Mouse (Mus musculus): ENCODE results near the gene Hspg2. TPM values are rescaled to one million over a fixed set of nuclear protein-coding genes. Genes with fewer than 3 reads are reported as not detected.
A peak's percentile ranks its signal among the peaks of the same experiment; 100 is the strongest.

The Hspg2 gene
- total RNA-seq, 2 experiments from 2014 or later = 53.7 to 61.6 TPM

DNA sequence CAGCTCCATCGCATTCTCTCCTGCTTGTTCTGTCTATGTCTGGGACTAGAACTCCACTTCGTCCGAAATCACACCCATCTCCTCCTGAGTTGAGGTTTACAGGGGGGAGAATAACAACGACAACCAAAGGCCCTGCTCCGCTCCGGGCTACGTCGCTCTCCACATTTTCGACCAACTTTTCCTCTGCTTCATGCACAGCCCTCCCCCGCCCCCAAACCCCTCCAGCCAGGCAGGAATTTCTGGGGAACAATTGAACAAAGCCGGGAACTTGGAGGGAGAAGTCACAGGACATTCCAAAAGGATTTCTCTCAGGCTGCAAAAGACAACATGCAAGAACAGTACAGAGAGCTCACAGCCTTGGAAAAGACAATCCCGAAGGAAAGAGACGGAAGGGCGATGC, 7.9 kb upstream of the Hspg2 start:
- DNase-seq (ENCODE audit: low spot score) = no peak

GRCm38 (mm10) chr4:137461217-137461616, 7.4 kb upstream of the Hspg2 start:
- DNase-seq (ENCODE audit: low spot score) = no peak

- no peak for DNase-seq (ENCODE audit: low spot score)
Observed at GRCm38 (mm10) chr4:137461981-137462690, 6.4 kb upstream of the Hspg2 start.

DNA sequence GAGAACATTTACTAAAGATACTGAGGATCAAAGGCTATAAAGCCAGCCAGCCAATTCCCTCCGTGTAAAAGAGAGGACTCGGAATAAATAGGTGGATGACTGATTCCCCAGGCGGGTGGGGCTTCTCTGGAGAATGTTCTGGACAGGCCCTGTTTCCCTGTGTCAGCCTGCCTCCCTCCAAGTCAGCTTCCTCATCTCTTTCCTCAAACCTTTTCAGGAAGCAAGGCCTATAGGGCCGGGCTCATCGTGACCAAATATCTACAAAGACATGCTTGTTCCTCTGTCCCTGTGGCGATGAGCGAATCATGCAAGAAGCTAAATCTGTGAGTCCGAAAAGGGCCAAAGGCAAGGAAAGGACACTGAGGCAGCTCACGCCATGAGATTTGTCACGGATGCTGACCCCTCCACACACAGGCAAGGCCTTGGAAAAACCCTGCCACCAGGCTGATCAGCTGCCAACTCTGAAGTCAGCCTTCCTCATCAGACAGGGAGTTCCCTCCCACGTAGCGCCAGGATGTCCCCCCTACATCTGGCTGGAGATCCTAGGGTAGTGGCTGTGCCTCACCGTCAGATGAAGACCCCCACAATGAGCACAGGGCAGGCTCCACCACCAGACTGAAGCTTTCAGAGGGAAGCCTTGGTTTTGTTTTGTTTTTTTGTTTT, 3.3 kb upstream of the Hspg2 start:
- DNase-seq (ENCODE audit: low spot score) = peak; percentile 57

GRCm38 (mm10) chr4:137466991-137467390, 1.6 kb upstream of the Hspg2 start:
- no peak for DNase-seq (ENCODE audit: low spot score)

- DNase-seq (ENCODE audit: low spot score) = no peak
Observed at GRCm38 (mm10) chr4:137467525-137467924, 1.0 kb upstream of the Hspg2 start.

GRCm38 (mm10) chr4:137469081-137469844, 694 bp downstream of the Hspg2 start:
- no peak for DNase-seq (ENCODE audit: low spot score)

GRCm38 (mm10) chr4:137469845-137470692, 1.5 kb downstream of the Hspg2 start:
- DNase-seq (ENCODE audit: low spot score) = no peak

DNA sequence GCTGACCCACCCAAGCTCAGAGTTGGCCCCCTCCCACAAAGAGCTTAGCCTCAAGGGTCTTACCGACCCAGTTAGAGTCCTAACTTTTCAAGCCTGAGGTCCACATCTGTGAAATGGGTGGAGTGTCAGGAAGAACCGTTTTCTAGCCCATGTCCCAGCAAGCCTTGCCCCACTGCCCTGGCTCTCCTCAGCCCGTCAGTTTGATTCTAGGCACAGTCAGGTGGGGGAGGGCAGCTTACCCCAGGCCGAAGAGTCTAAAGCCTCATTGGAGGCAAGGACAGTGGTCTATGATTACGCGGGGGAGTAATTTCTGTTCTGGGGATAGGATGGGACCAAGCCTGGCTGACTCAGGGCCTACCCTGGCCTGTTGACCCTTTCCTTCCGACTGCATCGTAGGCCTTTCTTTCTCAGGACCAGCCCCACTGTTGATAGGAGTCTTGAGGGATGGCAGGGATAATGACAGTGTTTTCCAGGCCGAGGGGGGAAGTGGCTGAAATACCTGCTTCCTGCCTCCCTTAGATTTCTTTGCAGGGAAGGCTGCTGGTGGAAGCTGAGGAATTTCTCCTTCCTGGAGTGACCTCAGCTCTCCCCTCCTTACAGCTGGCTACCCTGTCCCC, 2.2 kb downstream of the Hspg2 start:
- no peak for DNase-seq (ENCODE audit: low spot score)

GRCm38 (mm10) chr4:137471326-137471725, 2.8 kb downstream of the Hspg2 start:
- no peak for DNase-seq (ENCODE audit: low spot score)

GRCm38 (mm10) chr4:137473240-137473639, 4.7 kb downstream of the Hspg2 start:
- no peak for DNase-seq (ENCODE audit: low spot score)

DNA sequence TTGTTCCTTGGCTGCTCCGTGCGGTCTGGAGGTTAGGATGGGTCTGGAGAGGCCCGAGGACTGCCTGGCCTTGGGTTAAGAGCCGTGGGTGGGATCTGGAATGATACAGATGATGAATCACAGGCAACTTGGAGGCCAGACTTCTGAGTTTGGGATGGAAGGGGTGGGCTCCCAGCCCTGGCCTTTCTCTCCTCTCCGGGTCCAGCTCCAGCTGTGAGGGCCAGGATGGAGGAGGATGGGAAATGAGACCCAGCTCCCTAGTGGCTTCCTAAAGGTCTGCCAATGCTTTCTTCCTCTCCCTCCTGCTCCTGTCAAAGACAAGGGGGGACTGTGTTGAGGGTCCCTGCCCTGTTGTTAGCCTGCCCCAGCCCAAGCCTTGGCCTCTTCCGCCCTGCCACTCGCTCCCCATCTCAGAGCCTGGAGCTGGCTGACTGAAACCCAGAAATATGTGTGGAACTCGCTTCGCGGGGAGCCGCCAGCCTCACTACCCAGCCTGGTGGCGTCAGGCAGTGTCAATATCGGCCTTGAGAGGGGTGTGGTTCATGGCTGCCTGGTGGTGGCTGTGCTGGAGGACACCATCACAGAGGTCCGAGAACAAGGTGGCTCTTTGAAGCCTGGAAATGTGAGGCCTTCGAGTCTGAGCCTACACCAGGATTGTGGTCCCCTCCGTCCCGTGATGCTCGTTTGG, 5.3 kb downstream of the Hspg2 start:
- DNase-seq (ENCODE audit: low spot score) = peak; percentile 68

GRCm38 (mm10) chr4:137474694-137475093, 6.1 kb downstream of the Hspg2 start:
- DNase-seq (ENCODE audit: low spot score) = no peak

GRCm38 (mm10) chr4:137475271-137476050, 6.9 kb downstream of the Hspg2 start:
- DNase-seq (ENCODE audit: low spot score) = no peak

GRCm38 (mm10) chr4:137476065-137476760, 7.6 kb downstream of the Hspg2 start:
- peak; percentile 88 for DNase-seq (ENCODE audit: low spot score)

DNA sequence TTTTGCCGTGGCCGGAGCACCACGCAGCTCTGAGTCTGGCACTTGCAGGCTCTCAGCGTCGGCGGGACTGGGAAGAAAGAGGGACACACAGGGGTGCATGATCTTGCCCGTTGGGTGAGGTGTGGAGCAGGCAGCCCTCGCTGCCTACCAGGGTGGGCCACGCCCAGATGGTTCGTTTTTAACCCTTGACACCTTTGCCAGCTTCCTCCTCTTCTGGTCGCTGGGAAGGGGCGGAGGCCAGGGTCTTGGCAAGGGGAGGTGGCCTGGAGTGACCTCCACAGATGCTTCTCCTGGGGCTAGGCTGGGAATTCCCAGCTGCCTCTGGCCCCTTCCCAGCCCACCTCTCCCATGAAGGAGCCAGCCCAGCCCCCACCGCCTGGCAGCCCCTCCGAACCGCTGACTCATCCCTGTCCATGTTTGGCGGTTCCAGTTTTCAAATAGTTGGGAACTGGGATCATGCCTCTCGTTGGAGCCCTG, 8.2 kb downstream of the Hspg2 start:
- peak; percentile 83 for DNase-seq (ENCODE audit: low spot score)

DNA sequence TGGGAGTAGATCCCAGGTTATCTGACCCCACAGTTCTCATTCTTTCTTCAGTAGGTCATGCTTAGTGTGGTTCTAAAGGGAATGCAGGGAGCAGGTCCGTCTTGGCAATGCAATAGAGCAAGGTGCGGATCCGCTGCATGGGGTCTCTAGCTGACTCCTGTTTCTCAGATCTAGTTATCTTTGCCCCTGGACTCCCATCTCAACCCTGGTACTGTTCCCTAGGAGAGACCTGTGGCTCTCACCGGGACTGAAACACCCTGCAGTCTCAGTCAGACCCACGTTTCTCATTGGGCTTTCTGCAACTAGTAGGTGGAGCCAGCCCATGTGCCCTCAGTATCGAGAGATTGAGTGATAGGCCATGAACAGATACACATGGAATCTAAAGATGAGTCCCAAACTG, 9.0 kb downstream of the Hspg2 start:
- DNase-seq (ENCODE audit: low spot score) = no peak

DNA sequence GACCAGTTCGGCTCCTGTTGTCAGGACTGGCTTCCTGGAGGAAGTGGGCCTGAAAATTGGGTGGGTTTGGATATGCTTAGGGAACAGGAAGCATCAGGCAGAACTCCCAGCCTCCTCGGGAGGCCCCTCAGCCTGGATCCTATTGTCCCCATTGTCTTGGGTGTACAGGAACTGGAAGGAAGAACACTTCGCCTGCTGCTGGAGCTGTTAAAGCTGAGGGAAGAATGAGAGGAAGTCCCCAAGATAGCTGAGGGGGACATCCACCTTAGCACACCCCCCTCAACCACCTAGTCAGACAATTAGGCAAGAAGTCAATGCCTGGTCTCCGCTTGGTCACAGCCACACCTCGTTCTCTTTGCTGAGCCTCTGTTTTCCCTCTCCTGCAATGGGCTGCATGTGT, 9.7 kb downstream of the Hspg2 start:
- DNase-seq (ENCODE audit: low spot score) = no peak

GRCm38 (mm10) chr4:137479757-137480156, 11.2 kb downstream of the Hspg2 start:
- no peak for DNase-seq (ENCODE audit: low spot score)

All from gastrocnemius, adult 18-20 months (tissue).